Mouse (Mus musculus): ENCODE measurements around the gene Dydc2.

- no peak for TF ChIP-seq CTCF (IDR thresholded peaks at IDR 0.05; ENCODE audit: control insufficient read depth, insufficient read depth, low read length)
- TF ChIP-seq POLR2A (IDR thresholded peaks at IDR 0.05; ENCODE audit: borderline replicate concordance, control insufficient read depth, low read depth, low read length): no peak
These were observed 47.8 kb downstream of the Dydc2 start for GRCm38 (mm10) chr14:41021246-41021645.

Measured in bone marrow, adult 2 months (tissue).